ENCODE assay signal across 35 mouse cellular contexts in genomic region chr13:101115296-101115695, GRCm38 (mm10).
"Had no signal": no experiment of that assay in that cellular context is flagged by ENCODE, and none has a peak within 500 bp of the region (broad histone marks: within the 10 kb centered on the region; RNA-seq: fewer than 3 reads in every experiment).

No protein-coding gene starts in this region.

- H3K4me1 ChIP-seq: heart, embryonic 10.5 days; heart, embryonic 13.5 days; heart, embryonic 15.5 days; hindbrain, embryonic 10.5 days; hindbrain, embryonic 12.5 days; hindbrain, embryonic 13.5 days; hindbrain, embryonic 15.5 days; intestine, embryonic 15.5 days; kidney, embryonic 15.5 days had no signal

- DNase-seq: heart, postnatal 10 days; heart, postnatal 14 days; heart, postnatal 36 days; heart, postnatal 4 days; kidney, adult 11 months; kidney, adult 18-20 months; kidney, adult 2 months; kidney, adult 8-10 months; kidney, adult 9 months; kidney, postnatal 10 days; kidney, postnatal 14 days; kidney, postnatal 25 days; kidney, postnatal 36 days; kidney, postnatal 4 days; layer of hippocampus, adult 9-11 months; layer of hippocampus, postnatal 36 days had no signal

- H3K9me3 ChIP-seq: heart, embryonic 10.5 days; heart, embryonic 13.5 days; heart, embryonic 15.5 days; hindbrain, embryonic 10.5 days; hindbrain, embryonic 12.5 days; hindbrain, embryonic 13.5 days; hindbrain, embryonic 15.5 days; intestine, embryonic 15.5 days; kidney, embryonic 15.5 days had no signal

- H3K4me2 ChIP-seq: heart, embryonic 11.5 days; heart, embryonic 13.5 days; heart, embryonic 15.5 days; hindbrain, embryonic 12.5 days; hindbrain, embryonic 13.5 days; hindbrain, embryonic 14.5 days; hindbrain, embryonic 15.5 days; intestine, embryonic 15.5 days; kidney, embryonic 15.5 days had no signal

- H3K36me3 ChIP-seq: heart, embryonic 10.5 days; heart, embryonic 13.5 days; heart, embryonic 15.5 days; hindbrain, embryonic 10.5 days; hindbrain, embryonic 12.5 days; hindbrain, embryonic 13.5 days; hindbrain, embryonic 15.5 days; intestine, embryonic 15.5 days; kidney, embryonic 15.5 days had no signal

- H3K27ac ChIP-seq: heart, embryonic 10.5 days; heart, embryonic 13.5 days; heart, embryonic 15.5 days; hindbrain, embryonic 10.5 days; hindbrain, embryonic 12.5 days; hindbrain, embryonic 13.5 days; hindbrain, embryonic 14.5 days; hindbrain, embryonic 15.5 days; hindbrain, postnatal 0 days; intestine, embryonic 15.5 days; kidney, embryonic 15.5 days; kidney, postnatal 0 days; layer of hippocampus, adult 2 months; left cerebral cortex, adult 2 months had no signal

- ATAC-seq: hindbrain, embryonic 16.5 days; hindbrain, postnatal 0 days; inflammation-experienced regulatory T-cells, adult 6 months; intestine, embryonic 15.5 days; intestine, embryonic 16.5 days; intestine, postnatal 0 days had no signal

- H3K27me3 ChIP-seq: heart, embryonic 13.5 days; heart, embryonic 15.5 days; hindbrain, embryonic 12.5 days; hindbrain, embryonic 13.5 days; hindbrain, embryonic 15.5 days; intestine, embryonic 15.5 days; kidney, embryonic 15.5 days had no signal

- H3K4me3 ChIP-seq: heart, embryonic 10.5 days; heart, embryonic 13.5 days; heart, embryonic 15.5 days; hindbrain, embryonic 10.5 days; hindbrain, embryonic 12.5 days; hindbrain, embryonic 13.5 days; hindbrain, embryonic 15.5 days; intestine, embryonic 15.5 days; kidney, embryonic 15.5 days; layer of hippocampus, adult 2 months; left cerebral cortex, adult 2 months had no signal

- H3K9ac ChIP-seq: heart, embryonic 13.5 days; heart, embryonic 15.5 days; hindbrain, embryonic 12.5 days; hindbrain, embryonic 13.5 days; hindbrain, embryonic 14.5 days; hindbrain, embryonic 15.5 days; intestine, embryonic 15.5 days; kidney, embryonic 15.5 days had no signal
